Mouse (Mus musculus) hindbrain, embryonic 13.5 days (tissue): ENCODE measurements around the gene Creld2. TPM values are rescaled to one million over a fixed set of nuclear protein-coding genes. Genes with fewer than 3 reads are reported as not detected.
A peak's percentile ranks its signal among the peaks of the same experiment; 100 is the strongest.

Experiments
- ATAC-seq: fragments of 200-750 bp; cut with Nextera tagmentation; 2 replicates; pipeline ENCODE4 v1.8.0; 2017; ENCODE audit warnings: moderate TSS enrichment; ENCODE audit not compliant: low FRiP score
- H3K27ac ChIP-seq: fragments of 300-500 bp; sonication (generic); 2 replicates; pipeline ENCODE4 v1.5.1; 2015; ENCODE audit warnings: inconsistent platforms, mild to moderate bottlenecking, moderate library complexity
- H3K27me3 ChIP-seq: fragments of 300-500 bp; sonication (generic); 2 replicates; pipeline ENCODE4 v1.6.1; 2015; ENCODE audit warnings: mild to moderate bottlenecking, inconsistent platforms
- H3K36me3 ChIP-seq: fragments of 300-500 bp; sonication (generic); 2 replicates; pipeline ENCODE4 v1.6.1; 2015; ENCODE audit warnings: mild to moderate bottlenecking, inconsistent platforms
- H3K4me1 ChIP-seq: fragments of 300-500 bp; sonication (generic); replicated peaks from 2 replicates; pipeline ENCODE4 v1.6.1; 2015; ENCODE audit warnings: inconsistent platforms
- H3K4me2 ChIP-seq: fragments of 300-500 bp; sonication (generic); 2 replicates; pipeline ENCODE4 v1.6.1; 2015; ENCODE audit warnings: inconsistent platforms, mild to moderate bottlenecking, moderate library complexity
- H3K4me3 ChIP-seq: fragments of 300-500 bp; sonication (generic); 2 replicates; pipeline ENCODE4 v1.5.1; 2015; ENCODE audit warnings: mild to moderate bottlenecking, inconsistent platforms
- H3K9ac ChIP-seq: fragments of 300-500 bp; sonication (generic); 2 replicates; pipeline ENCODE4 v1.6.1; 2015; ENCODE audit warnings: mild to moderate bottlenecking, inconsistent platforms
- H3K9me3 ChIP-seq: fragments of 300-500 bp; sonication (generic); 2 replicates; pipeline ENCODE4 v1.6.1; 2016; ENCODE audit warnings: inconsistent platforms
- WGBS: fragments of 180-500 bp; shearing (Covaris S2); methylation state at CpG from one replicate; pipeline ENCODE4 v1.1.7; 2015; 5-methylcytosine and 5-hydroxymethylcytosine counted together
- polyA plus RNA-seq: library from polyadenylated mRNA; unstranded; fragments of >200 nt; fragmentation: Nextera tagmentation; extraction: Ambion mirVana; gene quantifications from 2 replicates; pipeline ENCODE4 v1.2.1, GENCODE M21; 2015

Gene Creld2
- polyA plus RNA-seq, 1 experiment from 2014 or later, result 60.0 TPM

GRCm38 (mm10) chr15:88857361-88857760, 37.9 kb downstream of the Creld2 start:
- H3K36me3 ChIP-seq, result no peaks in the 10 kb centered on the region
- no peaks in the 10 kb centered on the region for H3K9me3 ChIP-seq
- 92% methylated on average over 7 of the region's 7 CpGs for WGBS
- ATAC-seq, result no peak
- no peak overlapping the region for H3K9ac ChIP-seq
- peaks cover 17% of the 10 kb centered on the region for H3K4me1 ChIP-seq
- no peak overlapping the region for H3K27ac ChIP-seq
- H3K27me3 ChIP-seq, result no peaks in the 10 kb centered on the region
- no peak overlapping the region for H3K4me2 ChIP-seq
- no peak overlapping the region for H3K4me3 ChIP-seq

GRCm38 (mm10) chr15:88858141-88858541, 38.7 kb downstream of the Creld2 start:
- ATAC-seq, result no peak
- Histone ChIP-seq H3K4me3 (no peak overlapping the region), H3K4me2 (no peak overlapping the region), H3K27me3 (no peaks in the 10 kb centered on the region), H3K4me1 (peaks cover 17% of the 10 kb centered on the region), H3K27ac (no peak overlapping the region), H3K36me3 (no peaks in the 10 kb centered on the region), H3K9me3 (no peaks in the 10 kb centered on the region), H3K9ac (peak overlapping the region; percentile 51; the same call in 1 of the 2 replicates)
- 91% methylated on average over 3 of the region's 3 CpGs for WGBS

GRCm38 (mm10) chr15:88858707-88859106, 39.3 kb downstream of the Creld2 start:
- Histone ChIP-seq H3K4me1 (peaks cover 17% of the 10 kb centered on the region), H3K27me3 (no peaks in the 10 kb centered on the region), H3K4me3 (no peak overlapping the region), H3K9ac (0 out of 2 replicates have a peak overlapping the region, but pooled peaks have one; percentile 51), H3K36me3 (no peaks in the 10 kb centered on the region), H3K9me3 (no peaks in the 10 kb centered on the region), H3K27ac (no peak overlapping the region), H3K4me2 (no peak overlapping the region)
- no peak for ATAC-seq
- WGBS, result 80% methylated on average over 2 of the region's 2 CpGs

- no peaks in the 10 kb centered on the region for H3K27me3 ChIP-seq
- 68% methylated on average over 8 of the region's 8 CpGs for WGBS
- no peak overlapping the region for H3K4me2 ChIP-seq
- H3K27ac ChIP-seq, result no peak overlapping the region
- peaks cover 18% of the 10 kb centered on the region for H3K4me1 ChIP-seq
- peaks cover 2% of the 10 kb centered on the region for H3K36me3 ChIP-seq
- H3K4me3 ChIP-seq, result no peak overlapping the region
- peak overlapping the region; percentile 43; the same call in 1 of the 2 replicates for H3K9ac ChIP-seq
- ATAC-seq, result no peak
- no peaks in the 10 kb centered on the region for H3K9me3 ChIP-seq
These were observed 39.9 kb downstream of the Creld2 start for GRCm38 (mm10) chr15:88859206-88859970.

- WGBS, result 91% methylated on average over 3 of the region's 3 CpGs
- Histone ChIP-seq H3K36me3 (peaks cover 15% of the 10 kb centered on the region), H3K27me3 (no peaks in the 10 kb centered on the region), H3K4me2 (no peak overlapping the region), H3K9me3 (no peaks in the 10 kb centered on the region), H3K27ac (no peak overlapping the region), H3K9ac (no peak overlapping the region), H3K4me1 (peaks cover 22% of the 10 kb centered on the region), H3K4me3 (no peak overlapping the region)
- ATAC-seq, result no peak
These were observed 41.3 kb downstream of the Creld2 start for GRCm38 (mm10) chr15:88860781-88861180.

- Histone ChIP-seq H3K4me1 (peaks cover 30% of the 10 kb centered on the region), H3K27me3 (no peaks in the 10 kb centered on the region), H3K9me3 (no peaks in the 10 kb centered on the region), H3K27ac (peak within 1 kb of the TSS; percentile 98), H3K4me3 (peak within 1 kb of the TSS; percentile 93), H3K4me2 (peak within 1 kb of the TSS; percentile 88), H3K9ac (peak within 1 kb of the TSS; percentile 94), H3K36me3 (peaks cover 27% of the 10 kb centered on the region)
- under 1% methylated on average over 107 of the region's 107 CpGs for WGBS
- ATAC-seq, result peak; percentile 84
These were observed 42.6 kb downstream of the Creld2 start, which contains the start of gene Pim3 for GRCm38 (mm10) chr15:88861772-88862622. Pim3 (plus strand) TSS chr15:88862186.

- peak overlapping the region; percentile 94 for H3K9ac ChIP-seq
- 0 out of 2 replicates have a peak, but pooled peaks have one; percentile 1 for ATAC-seq
- H3K36me3 ChIP-seq, result peaks cover 38% of the 10 kb centered on the region
- H3K4me3 ChIP-seq, result peak overlapping the region; percentile 93
- peak overlapping the region; percentile 98 for H3K27ac ChIP-seq
- peak overlapping the region; percentile 88 for H3K4me2 ChIP-seq
- under 1% methylated on average over 82 of the region's 98 CpGs for WGBS
- H3K4me1 ChIP-seq, result peaks cover 30% of the 10 kb centered on the region
- H3K27me3 ChIP-seq, result no peaks in the 10 kb centered on the region
- no peaks in the 10 kb centered on the region for H3K9me3 ChIP-seq
These were observed 43.6 kb downstream of the Creld2 start for GRCm38 (mm10) chr15:88862881-88863694.

GRCm38 (mm10) chr15:88863695-88864231, 44.3 kb downstream of the Creld2 start:
- 0% methylated on average over 27 of the region's 39 CpGs for WGBS
- peak overlapping the region; percentile 98 for H3K27ac ChIP-seq

GRCm38 (mm10) chr15:88864270-88865030, 45.0 kb downstream of the Creld2 start:
- Histone ChIP-seq H3K9ac (peak overlapping the region; percentile 94), H3K36me3 (peaks cover 43% of the 10 kb centered on the region), H3K27me3 (no peaks in the 10 kb centered on the region), H3K4me2 (peak overlapping the region; percentile 88), H3K27ac (peak overlapping the region; percentile 98), H3K4me3 (peak overlapping the region; percentile 93), H3K4me1 (peaks cover 30% of the 10 kb centered on the region), H3K9me3 (no peaks in the 10 kb centered on the region)
- WGBS, result 36% methylated on average over 22 of the region's 22 CpGs
- peak; percentile 28 for ATAC-seq

More at GRCm38 (mm10) chr15:88863695-88864231, 44.3 kb downstream of the Creld2 start:
- peak; percentile 76 for ATAC-seq
- Histone ChIP-seq H3K27me3 (no peaks in the 10 kb centered on the region), H3K36me3 (peaks cover 43% of the 10 kb centered on the region), H3K9ac (peak overlapping the region; percentile 94), H3K4me3 (peak overlapping the region; percentile 93), H3K4me1 (peaks cover 30% of the 10 kb centered on the region), H3K4me2 (peak overlapping the region; percentile 88), H3K9me3 (no peaks in the 10 kb centered on the region)

GRCm38 (mm10) chr15:88865061-88865460, 45.6 kb downstream of the Creld2 start:
- Histone ChIP-seq H3K4me3 (peak overlapping the region; percentile 93; the same call in 1 of the 2 replicates), H3K9ac (peak overlapping the region; percentile 94), H3K27ac (no peak overlapping the region), H3K9me3 (no peaks in the 10 kb centered on the region), H3K27me3 (no peaks in the 10 kb centered on the region), H3K4me1 (peaks cover 30% of the 10 kb centered on the region), H3K36me3 (peaks cover 43% of the 10 kb centered on the region), H3K4me2 (peak overlapping the region; percentile 88)
- no peak for ATAC-seq
- WGBS, result 90% methylated on average over 14 of the region's 14 CpGs
